ENCODE assay signal across 13 mouse cellular contexts in genomic region chr12:58556741-58557140, GRCm38 (mm10).
"Had no signal": no experiment of that assay in that cellular context is flagged by ENCODE, and none has a peak within 500 bp of the region (broad histone marks: within the 10 kb centered on the region; RNA-seq: fewer than 3 reads in every experiment).

No protein-coding gene starts in this region.

- H3K27me3 ChIP-seq: limb, embryonic 12.5 days; neural tube, embryonic 15.5 days had no signal

- H3K9ac ChIP-seq: limb, embryonic 12.5 days; liver, embryonic 14.5 days; neural tube, embryonic 15.5 days had no signal

- H3K4me3 ChIP-seq: limb, embryonic 12.5 days; midbrain, embryonic 10.5 days; myocyte; neural tube, embryonic 15.5 days had no signal

- H3K27ac ChIP-seq: limb, embryonic 12.5 days; liver, embryonic 14.5 days; midbrain, embryonic 10.5 days; neural tube, embryonic 15.5 days had no signal

- H3K4me1 ChIP-seq: limb, embryonic 12.5 days; midbrain, embryonic 10.5 days had no signal

- DNase-seq: kidney, adult 18-20 months; kidney, postnatal 10 days; lung, postnatal 4 days; midbrain, embryonic 14.5 days; right cerebral cortex, adult 18-20 months; right cerebral cortex, postnatal 25 days; thymus, adult 2 months; thymus, postnatal 25 days had no signal

- H3K36me3 ChIP-seq: limb, embryonic 12.5 days; midbrain, embryonic 10.5 days; neural tube, embryonic 15.5 days had no signal

- H3K4me2 ChIP-seq: limb, embryonic 12.5 days; neural tube, embryonic 15.5 days had no signal

- H3K9me3 ChIP-seq: limb, embryonic 12.5 days; midbrain, embryonic 10.5 days; neural tube, embryonic 15.5 days had no signal
